ENCODE assay signal across 25 mouse cellular contexts in genomic region chr9:47912823-47913222, GRCm38 (mm10).
"Had no signal": no experiment of that assay in that cellular context is flagged by ENCODE, and none has a peak within 500 bp of the region (broad histone marks: within the 10 kb centered on the region; RNA-seq: fewer than 3 reads in every experiment).

No protein-coding gene starts in this region.

- DNase-seq: gastrocnemius, adult 2 months; gastrocnemius, postnatal 10 days; gastrocnemius, postnatal 25 days; heart, adult 18-20 months; heart, postnatal 10 days; heart, postnatal 4 days; kidney, adult 18-20 months; kidney, adult 8-10 months; kidney, postnatal 10 days; kidney, postnatal 25 days; kidney, postnatal 4 days; left cerebral cortex, postnatal 4 days; liver, embryonic 13.5 days had no signal

- H3K4me1 ChIP-seq: intestine, embryonic 15.5 days; limb, embryonic 15.5 days; liver, embryonic 13.5 days had no signal

- H3K9me3 ChIP-seq: heart, embryonic 10.5 days; heart, embryonic 12.5 days; hindbrain, embryonic 10.5 days; hindbrain, embryonic 13.5 days; hindbrain, embryonic 15.5 days; intestine, embryonic 15.5 days; limb, embryonic 13.5 days; limb, embryonic 15.5 days; liver, embryonic 13.5 days had no signal

- H3K27me3 ChIP-seq: hindbrain, embryonic 15.5 days; intestine, embryonic 15.5 days; limb, embryonic 13.5 days; limb, embryonic 15.5 days; liver, embryonic 13.5 days had no signal

- H3K27ac ChIP-seq: gastrocnemius, adult 2 months; heart, embryonic 10.5 days; hindbrain, embryonic 10.5 days; hindbrain, embryonic 13.5 days; hindbrain, embryonic 15.5 days; hindbrain, postnatal 0 days; intestine, embryonic 15.5 days; layer of hippocampus, adult 2 months; left cerebral cortex, adult 2 months; limb, embryonic 13.5 days; limb, embryonic 15.5 days; liver, embryonic 13.5 days had no signal

- H3K4me3 ChIP-seq: gastrocnemius, adult 2 months; heart, embryonic 10.5 days; heart, embryonic 12.5 days; hindbrain, embryonic 10.5 days; hindbrain, embryonic 13.5 days; hindbrain, embryonic 15.5 days; intestine, embryonic 15.5 days; layer of hippocampus, adult 2 months; left cerebral cortex, adult 2 months; limb, embryonic 13.5 days; limb, embryonic 15.5 days; liver, embryonic 13.5 days had no signal

- H3K36me3 ChIP-seq: heart, embryonic 10.5 days; heart, embryonic 12.5 days; hindbrain, embryonic 10.5 days; hindbrain, embryonic 13.5 days; hindbrain, embryonic 15.5 days; intestine, embryonic 15.5 days; limb, embryonic 13.5 days; limb, embryonic 15.5 days; liver, embryonic 13.5 days had no signal

- ATAC-seq: hindbrain, postnatal 0 days; intestine, embryonic 15.5 days; intestine, postnatal 0 days had no signal
